Mouse (Mus musculus): ENCODE measurements around the gene Ubr1. TPM values are rescaled to one million over a fixed set of nuclear protein-coding genes. Genes with fewer than 3 reads are reported as not detected.

Ubr1 gene
- polyA plus RNA-seq, 1 experiment from 2014 or later: 21.3 TPM

- H3K4me1 ChIP-seq (ENCODE audit: control insufficient read depth, insufficient read depth, low read length): no peaks in the 10 kb centered on the region
- no peak overlapping the region for H3K4me3 ChIP-seq (replicated peaks; ENCODE audit: low read length)
- H3K27ac ChIP-seq (ENCODE audit: low read length): no peak overlapping the region
- ATAC-seq (ENCODE audit: insufficient read depth, low FRiP score): no peak
- no peaks in the 10 kb centered on the region for H3K27me3 ChIP-seq (ENCODE audit: control insufficient read depth, insufficient read depth, low read length)
- H3K36me3 ChIP-seq (ENCODE audit: control insufficient read depth, insufficient read depth, low read length): peaks cover 9% of the 10 kb centered on the region
- 97% methylated on average over 3 of the region's 3 CpGs for WGBS
- no peak overlapping the region for H3K9ac ChIP-seq (ENCODE audit: low read length)
- no peak overlapping the region for H3K4me2 ChIP-seq (ENCODE audit: low read depth, low read length)
- no peaks in the 10 kb centered on the region for H3K9me3 ChIP-seq (replicated peaks; ENCODE audit: control insufficient read depth, low read length)
Measured at GRCm38 (mm10) chr2:120896361-120896760, 74.2 kb downstream of the Ubr1 start.

GRCm38 (mm10) chr2:120887601-120888000 is 82.9 kb downstream of the Ubr1 start:
- no peak overlapping the region for H3K4me3 ChIP-seq (replicated peaks; ENCODE audit: low read length)
- H3K9ac ChIP-seq (ENCODE audit: low read length): no peak overlapping the region
- H3K4me1 ChIP-seq (ENCODE audit: control insufficient read depth, insufficient read depth, low read length): no peaks in the 10 kb centered on the region
- peaks cover 16% of the 10 kb centered on the region for H3K36me3 ChIP-seq (ENCODE audit: control insufficient read depth, insufficient read depth, low read length)
- WGBS: 79% methylated on average over 5 of the region's 5 CpGs
- ATAC-seq (ENCODE audit: insufficient read depth, low FRiP score): no peak
- no peaks in the 10 kb centered on the region for H3K27me3 ChIP-seq (ENCODE audit: control insufficient read depth, insufficient read depth, low read length)
- H3K4me2 ChIP-seq (ENCODE audit: low read depth, low read length): no peak overlapping the region
- no peak overlapping the region for H3K27ac ChIP-seq (ENCODE audit: low read length)
- no peaks in the 10 kb centered on the region for H3K9me3 ChIP-seq (replicated peaks; ENCODE audit: control insufficient read depth, low read length)

- ATAC-seq (ENCODE audit: insufficient read depth, low FRiP score): no peak
- Histone ChIP-seq H3K9ac (ENCODE audit: low read length) (no peak overlapping the region), H3K27ac (ENCODE audit: low read length) (no peak overlapping the region), H3K4me1 (ENCODE audit: control insufficient read depth, insufficient read depth, low read length) (no peaks in the 10 kb centered on the region), H3K36me3 (ENCODE audit: control insufficient read depth, insufficient read depth, low read length) (peaks cover 12% of the 10 kb centered on the region; the same call in 1 of the 2 replicates), H3K27me3 (ENCODE audit: control insufficient read depth, insufficient read depth, low read length) (no peaks in the 10 kb centered on the region), H3K4me3 (replicated peaks; ENCODE audit: low read length) (no peak overlapping the region), H3K9me3 (replicated peaks; ENCODE audit: control insufficient read depth, low read length) (no peaks in the 10 kb centered on the region), H3K4me2 (ENCODE audit: low read depth, low read length) (no peak overlapping the region)
- 87% methylated on average over 2 of the region's 2 CpGs for WGBS
Measured at GRCm38 (mm10) chr2:120873192-120873591, 97.3 kb downstream of the Ubr1 start.

DNA sequence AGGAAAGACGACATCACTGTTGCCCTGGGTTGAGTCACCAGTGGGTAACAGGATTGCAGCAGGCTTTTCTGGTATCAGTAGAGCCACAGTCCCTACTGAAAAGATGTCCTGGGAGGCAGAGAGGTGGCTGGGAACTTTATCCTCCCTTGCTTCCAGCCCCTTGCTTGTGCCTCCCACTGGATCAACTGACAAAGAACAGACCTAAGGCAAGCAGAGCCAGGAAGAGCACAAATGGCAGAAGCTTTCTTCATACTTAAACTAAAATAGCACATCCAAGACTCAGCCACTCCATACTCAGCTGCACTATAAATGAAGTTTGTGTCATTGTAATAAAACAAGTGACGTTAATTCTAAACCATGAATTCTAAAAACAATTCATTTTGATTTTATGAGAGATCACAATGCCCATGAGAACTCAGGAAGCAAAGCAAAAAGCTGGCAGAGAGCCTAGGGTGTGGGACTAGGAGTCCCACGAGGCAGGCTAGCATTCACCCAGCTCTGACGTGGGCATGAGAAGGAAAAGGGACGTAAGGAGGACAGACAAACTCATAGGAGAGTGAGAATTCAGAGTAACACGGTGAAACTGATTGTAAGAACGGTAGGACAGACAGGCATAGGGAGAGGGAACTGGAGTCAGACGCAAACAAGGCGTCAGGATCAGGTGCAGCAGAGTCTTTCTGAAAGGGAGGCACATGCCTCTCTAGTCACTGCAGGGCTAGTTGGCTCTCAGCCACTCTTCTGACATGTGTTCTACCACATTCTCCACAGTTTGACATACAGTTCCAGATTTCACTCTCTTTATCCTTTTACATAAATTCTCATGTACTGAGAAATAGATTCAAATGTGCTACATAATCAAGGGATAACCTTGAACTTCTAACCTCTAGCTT is 98.8 kb downstream of the Ubr1 start:
- no peaks in the 10 kb centered on the region for H3K9me3 ChIP-seq (replicated peaks; ENCODE audit: control insufficient read depth, low read length)
- 69% methylated on average over 9 of the region's 9 CpGs for WGBS
- no peak overlapping the region for H3K9ac ChIP-seq (ENCODE audit: low read length)
- no peak overlapping the region for H3K4me2 ChIP-seq (ENCODE audit: low read depth, low read length)
- H3K36me3 ChIP-seq (ENCODE audit: control insufficient read depth, insufficient read depth, low read length): peaks cover 11% of the 10 kb centered on the region; the same call in 1 of the 2 replicates
- H3K4me3 ChIP-seq (replicated peaks; ENCODE audit: low read length): no peak overlapping the region
- H3K27ac ChIP-seq (ENCODE audit: low read length): peak overlapping the region; percentile 56; the same call in 1 of the 2 replicates
- H3K27me3 ChIP-seq (ENCODE audit: control insufficient read depth, insufficient read depth, low read length): no peaks in the 10 kb centered on the region
- no peaks in the 10 kb centered on the region for H3K4me1 ChIP-seq (ENCODE audit: control insufficient read depth, insufficient read depth, low read length)
- peak; percentile 68; the same call in 1 of the 2 replicates for ATAC-seq (ENCODE audit: insufficient read depth, low FRiP score)

- 82% methylated on average over 5 of the region's 5 CpGs for WGBS
- H3K9ac ChIP-seq (ENCODE audit: low read length): no peak overlapping the region
- H3K27me3 ChIP-seq (ENCODE audit: control insufficient read depth, insufficient read depth, low read length): no peaks in the 10 kb centered on the region
- H3K36me3 ChIP-seq (ENCODE audit: control insufficient read depth, insufficient read depth, low read length): peaks cover 8% of the 10 kb centered on the region; the same call in 1 of the 2 replicates
- H3K27ac ChIP-seq (ENCODE audit: low read length): no peak overlapping the region
- no peak overlapping the region for H3K4me3 ChIP-seq (replicated peaks; ENCODE audit: low read length)
- H3K9me3 ChIP-seq (replicated peaks; ENCODE audit: control insufficient read depth, low read length): no peaks in the 10 kb centered on the region
- H3K4me1 ChIP-seq (ENCODE audit: control insufficient read depth, insufficient read depth, low read length): no peaks in the 10 kb centered on the region
- no peak overlapping the region for H3K4me2 ChIP-seq (ENCODE audit: low read depth, low read length)
- ATAC-seq (ENCODE audit: insufficient read depth, low FRiP score): no peak
Measured at GRCm38 (mm10) chr2:120867336-120867735, 103.2 kb downstream of the Ubr1 start.

- Histone ChIP-seq H3K36me3 (ENCODE audit: control insufficient read depth, insufficient read depth, low read length) (peaks cover 8% of the 10 kb centered on the region; the same call in 1 of the 2 replicates), H3K9me3 (replicated peaks; ENCODE audit: control insufficient read depth, low read length) (no peaks in the 10 kb centered on the region), H3K27me3 (ENCODE audit: control insufficient read depth, insufficient read depth, low read length) (no peaks in the 10 kb centered on the region), H3K4me2 (ENCODE audit: low read depth, low read length) (no peak overlapping the region), H3K4me3 (replicated peaks; ENCODE audit: low read length) (no peak overlapping the region), H3K4me1 (ENCODE audit: control insufficient read depth, insufficient read depth, low read length) (no peaks in the 10 kb centered on the region), H3K9ac (ENCODE audit: low read length) (no peak overlapping the region), H3K27ac (ENCODE audit: low read length) (no peak overlapping the region)
- 28% methylated on average over 1 of the region's 1 CpGs for WGBS
- ATAC-seq (ENCODE audit: insufficient read depth, low FRiP score): no peak
Measured at GRCm38 (mm10) chr2:120866561-120866960, 104.0 kb downstream of the Ubr1 start.

- no peaks in the 10 kb centered on the region for H3K9me3 ChIP-seq (replicated peaks; ENCODE audit: control insufficient read depth, low read length)
- no peaks in the 10 kb centered on the region for H3K4me1 ChIP-seq (ENCODE audit: control insufficient read depth, insufficient read depth, low read length)
- H3K4me3 ChIP-seq (replicated peaks; ENCODE audit: low read length): no peak overlapping the region
- no peaks in the 10 kb centered on the region for H3K27me3 ChIP-seq (ENCODE audit: control insufficient read depth, insufficient read depth, low read length)
- ATAC-seq (ENCODE audit: insufficient read depth, low FRiP score): no peak
- no peak overlapping the region for H3K4me2 ChIP-seq (ENCODE audit: low read depth, low read length)
- H3K27ac ChIP-seq (ENCODE audit: low read length): no peak overlapping the region
- 97% methylated on average over 1 of the region's 1 CpGs for WGBS
- H3K9ac ChIP-seq (ENCODE audit: low read length): no peak overlapping the region
- H3K36me3 ChIP-seq (ENCODE audit: control insufficient read depth, insufficient read depth, low read length): peaks cover 8% of the 10 kb centered on the region; the same call in 1 of the 2 replicates
Measured at GRCm38 (mm10) chr2:120863389-120863788, 107.1 kb downstream of the Ubr1 start.

DNA sequence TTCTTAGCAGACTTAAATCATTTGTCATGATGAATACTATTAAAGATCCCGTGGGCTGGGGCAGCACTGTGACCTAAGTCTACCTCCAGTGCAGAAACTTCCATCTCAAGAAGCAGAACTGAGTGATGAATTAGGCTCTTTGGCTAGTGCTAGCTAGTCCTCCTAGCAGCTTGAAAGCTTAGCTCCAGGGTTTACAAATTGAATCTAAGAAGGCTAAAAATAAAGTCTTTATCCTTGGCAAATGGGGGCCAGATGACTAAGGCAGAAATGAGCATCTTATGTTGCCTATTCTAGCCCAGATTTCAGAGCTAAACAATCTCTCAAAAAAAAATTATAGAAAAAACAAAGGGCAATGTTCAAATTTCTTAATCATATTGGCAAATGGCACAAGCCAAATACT is 109.8 kb downstream of the Ubr1 start:
- Histone ChIP-seq H3K9me3 (replicated peaks; ENCODE audit: control insufficient read depth, low read length) (no peaks in the 10 kb centered on the region), H3K27me3 (ENCODE audit: control insufficient read depth, insufficient read depth, low read length) (no peaks in the 10 kb centered on the region), H3K4me3 (replicated peaks; ENCODE audit: low read length) (no peak overlapping the region), H3K27ac (ENCODE audit: low read length) (no peak overlapping the region), H3K9ac (ENCODE audit: low read length) (no peak overlapping the region), H3K4me2 (ENCODE audit: low read depth, low read length) (no peak overlapping the region), H3K36me3 (ENCODE audit: control insufficient read depth, insufficient read depth, low read length) (peaks cover 8% of the 10 kb centered on the region; the same call in 1 of the 2 replicates), H3K4me1 (ENCODE audit: control insufficient read depth, insufficient read depth, low read length) (no peaks in the 10 kb centered on the region)
- no peak for ATAC-seq (ENCODE audit: insufficient read depth, low FRiP score)
- 45% methylated on average over 1 of the region's 1 CpGs for WGBS

DNA sequence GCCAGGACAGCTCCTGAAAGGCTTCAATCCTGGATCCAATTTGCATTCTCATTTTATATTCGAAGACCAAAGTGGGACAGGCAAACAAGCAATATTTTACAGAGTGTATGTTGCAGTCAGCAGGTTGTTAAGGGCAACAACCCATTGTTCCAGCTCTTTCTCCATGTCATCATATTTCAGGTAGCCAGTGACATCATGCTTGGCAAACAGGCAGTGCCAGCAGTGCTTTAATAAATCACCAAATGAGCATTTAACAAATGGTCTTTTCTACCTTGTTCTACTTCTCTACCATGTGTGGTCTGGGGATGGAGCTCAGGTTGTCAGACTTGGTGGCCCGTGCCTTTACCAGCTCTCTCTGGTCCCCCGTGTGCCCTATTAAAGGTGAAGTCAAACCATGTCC is 112.4 kb downstream of the Ubr1 start:
- Histone ChIP-seq H3K27ac (ENCODE audit: low read length) (no peak overlapping the region), H3K27me3 (ENCODE audit: control insufficient read depth, insufficient read depth, low read length) (no peaks in the 10 kb centered on the region), H3K4me1 (ENCODE audit: control insufficient read depth, insufficient read depth, low read length) (no peaks in the 10 kb centered on the region), H3K4me2 (ENCODE audit: low read depth, low read length) (no peak overlapping the region), H3K9me3 (replicated peaks; ENCODE audit: control insufficient read depth, low read length) (no peaks in the 10 kb centered on the region), H3K9ac (ENCODE audit: low read length) (no peak overlapping the region), H3K4me3 (replicated peaks; ENCODE audit: low read length) (no peak overlapping the region), H3K36me3 (ENCODE audit: control insufficient read depth, insufficient read depth, low read length) (peaks cover 8% of the 10 kb centered on the region; the same call in 1 of the 2 replicates)
- 79% methylated on average over 3 of the region's 3 CpGs for WGBS
- no peak for ATAC-seq (ENCODE audit: insufficient read depth, low FRiP score)

Data from stomach, embryonic 16.5 days (tissue).